In the genomic region with DNA sequence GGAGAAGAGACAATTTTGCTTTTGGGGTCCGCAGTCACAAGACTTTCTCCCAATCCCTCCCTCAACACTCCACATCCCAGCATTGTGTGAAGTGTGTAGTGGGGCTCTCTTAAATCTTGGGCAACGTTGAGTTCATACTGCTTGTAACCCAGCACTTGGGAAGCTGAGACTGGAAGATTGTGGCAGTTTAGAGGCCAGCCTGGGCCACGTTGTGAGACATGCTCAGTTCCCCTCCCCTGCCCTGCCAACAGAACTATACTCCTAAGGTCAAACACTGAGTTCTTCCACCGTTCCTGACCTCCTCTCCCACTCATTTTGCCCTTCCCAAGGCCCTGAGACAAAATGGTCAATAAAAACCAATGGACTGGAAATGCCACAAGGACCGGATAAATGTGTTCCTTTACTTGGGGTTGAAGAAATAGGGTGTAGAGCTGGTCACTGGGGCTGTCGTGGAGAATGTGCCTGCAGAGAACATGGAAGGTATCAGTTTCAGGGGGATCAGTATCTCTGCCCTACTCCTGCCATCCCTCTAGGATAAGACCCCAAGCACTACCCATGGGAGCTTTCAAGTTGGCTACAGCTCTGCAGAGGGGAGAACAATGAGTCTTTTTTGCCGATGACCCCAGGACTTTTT, we compare ENCODE assay signal across 29 mouse cellular contexts. TPM values are rescaled to one million over a fixed set of nuclear protein-coding genes. Genes with fewer than 3 reads are reported as not detected.
DNase-seq lines count a peak whose midpoint lies in the region; ATAC-seq and TF ChIP-seq lines count a peak whose summit lies in the region.
"Had no signal": no experiment of that assay in that cellular context is flagged by ENCODE, and none has a peak within 500 bp of the region (broad histone marks: within the 10 kb centered on the region; RNA-seq: fewer than 3 reads in every experiment).

No protein-coding gene starts in this region.

- no peak overlapping the region for H3K4me2 ChIP-seq in midbrain, embryonic 11.5 days
- no peak overlapping the region for H3K4me2 ChIP-seq in midbrain, postnatal 0 days (ENCODE audit: low read depth, low read length, poor library complexity, severe bottlenecking)
- H3K4me2 ChIP-seq in kidney, embryonic 15.5 days: no peak overlapping the region
- H3K4me2 ChIP-seq: forebrain, embryonic 13.5 days; heart, embryonic 12.5 days; heart, embryonic 15.5 days; hindbrain, embryonic 13.5 days had no signal

- ATAC-seq in midbrain, embryonic 11.5 days (ENCODE audit: low FRiP score): no peak
- ATAC-seq in midbrain, postnatal 0 days (ENCODE audit: low FRiP score): no peak
- ATAC-seq in kidney, embryonic 15.5 days (replicated peaks; ENCODE audit: low FRiP score): peak; percentile 66
- ATAC-seq: activated CD4-positive, CD25-positive, alpha-beta regulatory T cell, adult 4 months; CD4-positive, CD25-positive, alpha-beta regulatory T cell, adult 4 months; forebrain, embryonic 13.5 days; forebrain, embryonic 16.5 days; hindbrain, embryonic 16.5 days had no signal

- no peaks in the 10 kb centered on the region for H3K36me3 ChIP-seq in midbrain, embryonic 11.5 days (ENCODE audit: control insufficient read depth, insufficient read depth, low read length)
- H3K36me3 ChIP-seq in midbrain, postnatal 0 days (ENCODE audit: insufficient read depth, low read length): no peaks in the 10 kb centered on the region
- H3K36me3 ChIP-seq in kidney, embryonic 15.5 days: no peaks in the 10 kb centered on the region
- H3K36me3 ChIP-seq: forebrain, embryonic 10.5 days; heart, embryonic 12.5 days; heart, embryonic 15.5 days; hindbrain, embryonic 10.5 days; hindbrain, embryonic 13.5 days had no signal

- no peaks in the 10 kb centered on the region for H3K9me3 ChIP-seq in midbrain, embryonic 11.5 days (ENCODE audit: control insufficient read depth, low read length)
- H3K9me3 ChIP-seq in midbrain, postnatal 0 days (ENCODE audit: low read length): no peaks in the 10 kb centered on the region
- no peaks in the 10 kb centered on the region for H3K9me3 ChIP-seq in kidney, embryonic 15.5 days (replicated peaks)
- H3K9me3 ChIP-seq: forebrain, embryonic 10.5 days; forebrain, embryonic 13.5 days; heart, embryonic 12.5 days; heart, embryonic 15.5 days; hindbrain, embryonic 10.5 days; hindbrain, embryonic 13.5 days had no signal

- DNase-seq in kidney, adult 18-20 months: peak; percentile 5
- no peak for DNase-seq in kidney, postnatal 4 days
- DNase-seq in midbrain, embryonic 11.5 days (ENCODE audit: low spot score, missing footprints): peak; percentile 47
- no peak for DNase-seq in midbrain, postnatal 0 days (ENCODE audit: low spot score)
- DNase-seq in adrenal gland, postnatal 25 days: no peak
- DNase-seq in spleen, adult 18-20 months: no peak
- DNase-seq: adrenal gland, adult 8-10 months; adrenal gland, postnatal 36 days; cerebellum, adult 18-20 months; cerebellum, adult 9-10 months; cerebellum, postnatal 14 days; gastrocnemius, postnatal 10 days; gastrocnemius, postnatal 36 days; heart, postnatal 10 days; heart, postnatal 36 days had no signal

- no peak overlapping the region for H3K9ac ChIP-seq in midbrain, embryonic 11.5 days (ENCODE audit: low read length)
- H3K9ac ChIP-seq in midbrain, postnatal 0 days (replicated peaks; ENCODE audit: low read length, poor library complexity, severe bottlenecking): no peak overlapping the region
- no peak overlapping the region for H3K9ac ChIP-seq in kidney, embryonic 15.5 days
- H3K9ac ChIP-seq: forebrain, embryonic 13.5 days; heart, embryonic 12.5 days; heart, embryonic 15.5 days; hindbrain, embryonic 13.5 days had no signal

- H3K4me3 ChIP-seq in midbrain, embryonic 11.5 days (ENCODE audit: low read depth, low read length): no peak overlapping the region
- no peak overlapping the region for H3K4me3 ChIP-seq in midbrain, postnatal 0 days (ENCODE audit: low read depth, low read length)
- no peak overlapping the region for H3K4me3 ChIP-seq in kidney, embryonic 15.5 days (replicated peaks)
- H3K4me3 ChIP-seq: forebrain, embryonic 10.5 days; forebrain, embryonic 13.5 days; heart, embryonic 12.5 days; heart, embryonic 15.5 days; hindbrain, embryonic 10.5 days; hindbrain, embryonic 13.5 days had no signal

- no peak overlapping the region for H3K27ac ChIP-seq in midbrain, embryonic 11.5 days (ENCODE audit: low read depth, low read length)
- H3K27ac ChIP-seq in midbrain, postnatal 0 days (ENCODE audit: low read depth, low read length): no peak overlapping the region
- no peak overlapping the region for H3K27ac ChIP-seq in kidney, embryonic 15.5 days
- H3K27ac ChIP-seq: forebrain, embryonic 10.5 days; forebrain, embryonic 13.5 days; heart, embryonic 15.5 days; hindbrain, embryonic 10.5 days; hindbrain, embryonic 13.5 days had no signal

- TF ChIP-seq CTCF in midbrain, postnatal 0 days (IDR thresholded peaks at IDR 0.05): no peak

- no peaks in the 10 kb centered on the region for H3K27me3 ChIP-seq in midbrain, embryonic 11.5 days (ENCODE audit: control insufficient read depth, insufficient read depth, low read length)
- no peaks in the 10 kb centered on the region for H3K27me3 ChIP-seq in midbrain, postnatal 0 days (ENCODE audit: insufficient read depth, low read length)
- no peaks in the 10 kb centered on the region for H3K27me3 ChIP-seq in kidney, embryonic 15.5 days
- H3K27me3 ChIP-seq: forebrain, embryonic 13.5 days; heart, embryonic 12.5 days; heart, embryonic 15.5 days; hindbrain, embryonic 13.5 days had no signal

- H3K4me1 ChIP-seq in midbrain, embryonic 11.5 days (ENCODE audit: control insufficient read depth, insufficient read depth, low read length): no peaks in the 10 kb centered on the region
- H3K4me1 ChIP-seq in midbrain, postnatal 0 days (ENCODE audit: insufficient read depth, low read length): no peaks in the 10 kb centered on the region
- peaks cover 6% of the 10 kb centered on the region; the same call in 1 of the 2 replicates for H3K4me1 ChIP-seq in kidney, embryonic 15.5 days
- H3K4me1 ChIP-seq: forebrain, embryonic 10.5 days; forebrain, embryonic 13.5 days; heart, embryonic 12.5 days; heart, embryonic 15.5 days; hindbrain, embryonic 10.5 days; hindbrain, embryonic 13.5 days had no signal

- 87% methylated on average over 7 of the region's 7 CpGs for WGBS in midbrain, embryonic 11.5 days
- 89% methylated on average over 7 of the region's 7 CpGs for WGBS in midbrain, postnatal 0 days
- WGBS in kidney, embryonic 15.5 days: 42% methylated on average over 7 of the region's 7 CpGs

RNA-seq across cellular contexts. Expression of gene I830077J02Rik, which starts 4.8 kb away (rescaled TPM):
- polyA plus RNA-seq in midbrain, embryonic 11.5 days (2014; fragmentation: Nextera tagmentation; extraction: Ambion mirVana): 0.63 and 0.83 TPM in 2 replicates
- total RNA-seq in midbrain, postnatal 0 days (2014; rRNA removed): 0.33 and 1.0 TPM in 2 replicates
- polyA plus RNA-seq in midbrain, postnatal 0 days (2015; fragmentation: Nextera tagmentation; extraction: Ambion mirVana): 0.25 and 0.40 TPM in 2 replicates
- polyA plus RNA-seq in kidney, embryonic 15.5 days (2015; fragmentation: Nextera tagmentation; extraction: Ambion mirVana): 0.24 and 0.53 TPM in 2 replicates
- 0.49 and 0.57 TPM in 2 replicates for total RNA-seq in adrenal gland, postnatal 25 days (2021)
- polyA plus RNA-seq: forebrain, embryonic 16.5 days had no signal

RNA-seq across cellular contexts. Expression of gene Wdr77, which starts 31.5 kb away (rescaled TPM):
- polyA plus RNA-seq in midbrain, embryonic 11.5 days (2014; fragmentation: Nextera tagmentation; extraction: Ambion mirVana): 132 and 136 TPM in 2 replicates
- total RNA-seq in midbrain, postnatal 0 days (2014; rRNA removed): 56.4 and 65.1 TPM in 2 replicates
- polyA plus RNA-seq in midbrain, postnatal 0 days (2015; fragmentation: Nextera tagmentation; extraction: Ambion mirVana): 87.9 and 88.1 TPM in 2 replicates
- 151 and 158 TPM in 2 replicates for polyA plus RNA-seq in kidney, embryonic 15.5 days (2015; fragmentation: Nextera tagmentation; extraction: Ambion mirVana)
- 63.9 and 69.2 TPM in 2 replicates for total RNA-seq in adrenal gland, postnatal 25 days (2021)

RNA-seq across cellular contexts. Expression of gene Atp5f1, which starts 32.2 kb away (rescaled TPM):
- 566 and 581 TPM in 2 replicates for polyA plus RNA-seq in midbrain, embryonic 11.5 days (2014; fragmentation: Nextera tagmentation; extraction: Ambion mirVana)
- 239 and 270 TPM in 2 replicates for total RNA-seq in midbrain, postnatal 0 days (2014; rRNA removed)
- polyA plus RNA-seq in midbrain, postnatal 0 days (2015; fragmentation: Nextera tagmentation; extraction: Ambion mirVana): 539 and 548 TPM in 2 replicates
- 491 and 564 TPM in 2 replicates for polyA plus RNA-seq in kidney, embryonic 15.5 days (2015; fragmentation: Nextera tagmentation; extraction: Ambion mirVana)
- 328 and 344 TPM in 2 replicates for total RNA-seq in adrenal gland, postnatal 25 days (2021)

RNA-seq across cellular contexts. Expression of gene Ovgp1, which starts 45.8 kb away (rescaled TPM):
- polyA plus RNA-seq in midbrain, embryonic 11.5 days (2014; fragmentation: Nextera tagmentation; extraction: Ambion mirVana): 2.6 and 4.3 TPM in 2 replicates
- 4.8 and 6.8 TPM in 2 replicates for total RNA-seq in midbrain, postnatal 0 days (2014; rRNA removed)
- 4.8 and 7.6 TPM in 2 replicates for polyA plus RNA-seq in midbrain, postnatal 0 days (2015; fragmentation: Nextera tagmentation; extraction: Ambion mirVana)
- 1.6 and 2.0 TPM in 2 replicates for polyA plus RNA-seq in kidney, embryonic 15.5 days (2015; fragmentation: Nextera tagmentation; extraction: Ambion mirVana)
- 1.2 and 1.5 TPM in 2 replicates for total RNA-seq in adrenal gland, postnatal 25 days (2021)

RNA-seq across cellular contexts. Expression of gene Tmigd3, which starts 57.0 kb away (rescaled TPM):
- polyA plus RNA-seq in midbrain, embryonic 11.5 days (2014; fragmentation: Nextera tagmentation; extraction: Ambion mirVana): not detected in 2 replicates
- not detected in 2 replicates for total RNA-seq in midbrain, postnatal 0 days (2014; rRNA removed)
- polyA plus RNA-seq in midbrain, postnatal 0 days (2015; fragmentation: Nextera tagmentation; extraction: Ambion mirVana): not detected in 2 replicates
- polyA plus RNA-seq in kidney, embryonic 15.5 days (2015; fragmentation: Nextera tagmentation; extraction: Ambion mirVana): 0.18 TPM in 1 of 2 replicates, not detected in the other
- total RNA-seq in adrenal gland, postnatal 25 days (2021): not detected in 2 replicates
- total RNA-seq: adrenal gland, adult 8-10 months; gastrocnemius, adult 18-20 months; gastrocnemius, postnatal 36 days; heart, postnatal 10 days had no signal
- polyA plus RNA-seq: activated CD4-positive, CD25-positive, alpha-beta regulatory T cell, adult 4 months; C2C12; CD4-positive, CD25-positive, alpha-beta regulatory T cell, adult 4 months; embryonic facial prominence, embryonic 11.5 days; forebrain, embryonic 10.5 days; forebrain, embryonic 13.5 days; forebrain, embryonic 16.5 days; hindbrain, embryonic 10.5 days; hindbrain, embryonic 13.5 days; hindbrain, embryonic 16.5 days had no signal

Comparison
In these comparisons a context has a peak if more than half of its experiments do, and no peak if none do; other contexts are left out.
1. DNase-seq: peak in kidney, adult 18-20 months (single experiment) and midbrain, embryonic 11.5 days (single experiment); none in kidney, postnatal 4 days (0 of 2), midbrain, postnatal 0 days (single experiment), adrenal gland, postnatal 25 days (single experiment) and spleen, adult 18-20 months (0 of 2).